Mouse (Mus musculus) lung, postnatal 0 days (tissue): ENCODE measurements around the gene Galnt9. TPM values are rescaled to one million over a fixed set of nuclear protein-coding genes. Genes with fewer than 3 reads are reported as not detected.
A peak's percentile ranks its signal among the peaks of the same experiment; 100 is the strongest.

Source experiments
- ATAC-seq: fragments of 200-750 bp; cut with Nextera tagmentation; 2 replicates; pipeline ENCODE4 v1.8.0; 2017; ENCODE audit warnings: moderate library complexity
- DNase-seq: peaks from one replicate; pipeline ENCODE4 v3.0.0-alpha.2; 2016; ENCODE audit warnings: low spot score
- H3K27ac ChIP-seq: fragments of 300-500 bp; sonication (generic); 2 replicates; pipeline ENCODE4 v1.5.1; 2014; ENCODE audit warnings: antibody characterized with exemption, mild to moderate bottlenecking, low read length, mixed read lengths
- H3K27me3 ChIP-seq: fragments of 300-500 bp; sonication (generic); replicated peaks from 2 replicates; pipeline ENCODE4 v1.6.1; 2014; ENCODE audit warnings: low read length, mixed read lengths; ENCODE audit not compliant: insufficient read depth
- H3K36me3 ChIP-seq: fragments of 300-500 bp; sonication (generic); 2 replicates; pipeline ENCODE4 v1.6.1; 2014; ENCODE audit warnings: low read length, mixed read lengths; ENCODE audit not compliant: insufficient read depth
- H3K4me1 ChIP-seq: fragments of 300-500 bp; sonication (generic); 2 replicates; pipeline ENCODE4 v1.6.1; 2014; ENCODE audit warnings: antibody characterized with exemption, low read depth, low read length, mixed read lengths; ENCODE audit not compliant: insufficient read depth
- H3K4me2 ChIP-seq: fragments of 300-500 bp; sonication (generic); replicated peaks from 2 replicates; pipeline ENCODE4 v1.6.1; 2014; ENCODE audit warnings: low read depth, mild to moderate bottlenecking, low read length, moderate library complexity, mixed read lengths
- H3K4me3 ChIP-seq: fragments of 300-500 bp; sonication (generic); 2 replicates; pipeline ENCODE4 v1.5.1; 2014; ENCODE audit warnings: low read depth, low read length
- H3K9ac ChIP-seq: fragments of 300-500 bp; sonication (generic); replicated peaks from 2 replicates; pipeline ENCODE4 v1.6.1; 2014; ENCODE audit warnings: low read depth, mild to moderate bottlenecking
- H3K9me3 ChIP-seq: fragments of 300-500 bp; sonication (generic); 2 replicates; pipeline ENCODE4 v1.6.1; 2016; ENCODE audit warnings: low read length, mixed read lengths
- CTCF ChIP-seq: IDR thresholded peaks from 2 replicates; pipeline ENCODE4 v1.5.1; 2016; ENCODE audit warnings: antibody characterized with exemption, mild to moderate bottlenecking
- EP300 ChIP-seq: IDR thresholded peaks from 2 replicates; pipeline ENCODE4 v1.6.1; 2016; ENCODE audit warnings: antibody characterized with exemption, mild to moderate bottlenecking, control low read depth
- WGBS: fragments of 180-500 bp; shearing (Covaris S2); extraction: QIAGEN DNeasy Blood & Tissue Kit; methylation state at CpG from one replicate; pipeline ENCODE4 v1.1.7; 2014; 5-methylcytosine and 5-hydroxymethylcytosine counted together
- polyA plus RNA-seq: library from polyadenylated mRNA; unstranded; fragments of >200 nt; fragmentation: Nextera tagmentation; extraction: Ambion mirVana; gene quantifications from 2 replicates; pipeline ENCODE4 v1.2.1, GENCODE M21; 2015

Gene Galnt9
- polyA plus RNA-seq, 1 experiment from 2014 or later = 0.18 TPM

- Histone ChIP-seq H3K9ac (no peak overlapping the region), H3K9me3 (no peaks in the 10 kb centered on the region), H3K4me3 (no peak overlapping the region), H3K36me3 (no peaks in the 10 kb centered on the region), H3K4me2 (no peak overlapping the region), H3K27me3 (no peaks in the 10 kb centered on the region), H3K4me1 (no peaks in the 10 kb centered on the region), H3K27ac (no peak overlapping the region)
- DNase-seq (no peak), ATAC-seq (no peak)
- 71% methylated on average over 2 of the region's 2 CpGs for WGBS
- TF ChIP-seq CTCF (no peak), EP300 (no peak)
Measured at GRCm38 (mm10) chr5:110629525-110630120, 85.5 kb downstream of the Galnt9 start.

DNA sequence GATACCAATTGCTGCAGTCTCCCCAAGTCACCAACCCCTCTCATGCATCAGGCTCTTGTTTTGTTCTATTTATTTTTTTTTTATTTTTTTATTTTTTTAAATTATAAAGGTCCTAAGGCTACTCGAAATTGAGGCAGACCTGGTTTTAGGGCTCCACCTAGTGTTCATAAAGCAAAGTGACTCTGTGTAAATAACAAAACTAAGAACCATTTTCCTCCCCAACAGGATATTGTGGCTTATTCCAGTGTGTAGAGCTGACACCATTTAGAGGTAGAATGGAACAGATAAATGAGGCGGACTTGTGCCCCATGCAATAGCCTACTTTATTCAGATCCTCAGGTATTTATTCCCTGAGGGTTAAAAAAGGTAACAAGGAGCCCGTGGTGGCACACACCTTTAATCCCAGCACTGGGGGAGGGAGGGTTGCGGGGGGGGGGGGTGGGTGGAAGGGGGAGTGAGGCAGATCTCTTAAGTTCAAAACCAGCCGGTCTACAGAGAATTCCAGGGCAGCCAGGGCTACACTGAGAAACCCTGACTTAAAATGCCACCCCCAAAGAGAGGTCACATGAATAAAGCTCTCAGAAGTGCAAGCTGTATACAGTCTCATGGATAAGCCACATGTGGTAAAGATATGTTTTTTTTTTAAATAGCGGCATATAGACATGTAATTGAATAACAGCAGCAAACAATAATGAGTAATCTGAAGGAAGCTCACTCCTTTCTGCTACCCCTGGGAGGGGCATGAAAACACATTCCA, 92.0 kb downstream of the Galnt9 start:
- no peaks in the 10 kb centered on the region for H3K4me1 ChIP-seq
- DNase-seq = peak; percentile 78
- no peaks in the 10 kb centered on the region for H3K27me3 ChIP-seq
- ATAC-seq = peak; percentile 37
- H3K4me3 ChIP-seq = no peak overlapping the region
- no peak for TF ChIP-seq EP300
- TF ChIP-seq CTCF = peak; percentile 77
- no peak overlapping the region for H3K9ac ChIP-seq
- H3K36me3 ChIP-seq = no peaks in the 10 kb centered on the region
- 35% methylated on average over 6 of the region's 6 CpGs for WGBS
- no peaks in the 10 kb centered on the region for H3K9me3 ChIP-seq
- H3K4me2 ChIP-seq = no peak overlapping the region
- H3K27ac ChIP-seq = no peak overlapping the region

- no peaks in the 10 kb centered on the region for H3K36me3 ChIP-seq
- H3K4me1 ChIP-seq = no peaks in the 10 kb centered on the region
- no peak overlapping the region for H3K9ac ChIP-seq
- H3K9me3 ChIP-seq = no peaks in the 10 kb centered on the region
- DNase-seq = no peak
- H3K27me3 ChIP-seq = no peaks in the 10 kb centered on the region
- H3K4me2 ChIP-seq = no peak overlapping the region
- ATAC-seq = no peak
- WGBS = 76% methylated on average over 7 of the region's 7 CpGs
- H3K27ac ChIP-seq = no peak overlapping the region
- no peak overlapping the region for H3K4me3 ChIP-seq
- TF ChIP-seq EP300 = no peak
- TF ChIP-seq CTCF = no peak
Measured at GRCm38 (mm10) chr5:110638306-110639074, 94.3 kb downstream of the Galnt9 start.

- 21% methylated on average over 12 of the region's 12 CpGs for WGBS
- no peaks in the 10 kb centered on the region for H3K9me3 ChIP-seq
- no peak overlapping the region for H3K9ac ChIP-seq
- H3K4me3 ChIP-seq = no peak overlapping the region
- H3K4me1 ChIP-seq = no peaks in the 10 kb centered on the region
- H3K36me3 ChIP-seq = no peaks in the 10 kb centered on the region
- TF ChIP-seq EP300 (no peak), CTCF (peak; percentile 86)
- H3K27ac ChIP-seq = no peak overlapping the region
- H3K27me3 ChIP-seq = no peaks in the 10 kb centered on the region
- DNase-seq = peak; percentile 83
- H3K4me2 ChIP-seq = peak overlapping the region; percentile 32; the same call in 1 of the 2 replicates
- 0 out of 2 replicates have a peak, but pooled peaks have one; percentile 33 for ATAC-seq
Measured at GRCm38 (mm10) chr5:110639459-110639858, 95.3 kb downstream of the Galnt9 start.

DNA sequence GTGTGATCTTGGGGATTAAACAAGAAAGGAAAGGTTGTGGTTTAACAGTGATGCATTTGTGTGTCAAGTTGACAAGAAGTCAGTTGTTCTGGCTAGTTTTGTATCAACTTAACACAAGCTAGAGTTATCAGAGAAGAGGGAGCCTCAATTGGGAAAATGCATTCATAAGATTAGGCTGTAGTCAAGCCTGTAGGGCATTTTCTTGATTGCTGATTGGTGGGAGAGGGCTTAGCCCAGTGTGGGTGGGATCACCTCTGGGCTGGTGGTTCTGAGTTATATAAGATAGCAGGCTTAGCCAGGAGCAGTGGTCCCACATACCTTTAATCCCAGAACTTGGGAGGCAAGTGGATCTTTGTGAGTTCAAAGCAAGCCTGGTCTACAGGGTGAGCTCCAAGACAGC, 102.2 kb downstream of the Galnt9 start:
- no peak for DNase-seq
- no peak for TF ChIP-seq EP300
- no peak for TF ChIP-seq CTCF
- no peak overlapping the region for H3K9ac ChIP-seq
- no peaks in the 10 kb centered on the region for H3K27me3 ChIP-seq
- H3K4me1 ChIP-seq = no peaks in the 10 kb centered on the region
- no peaks in the 10 kb centered on the region for H3K9me3 ChIP-seq
- H3K36me3 ChIP-seq = peaks cover 38% of the 10 kb centered on the region
- H3K27ac ChIP-seq = no peak overlapping the region
- H3K4me3 ChIP-seq = no peak overlapping the region
- no peak for ATAC-seq
- no peak overlapping the region for H3K4me2 ChIP-seq
